Mouse (Mus musculus): ENCODE results near the gene Olfr1411. TPM values are rescaled to one million over a fixed set of nuclear protein-coding genes. Genes with fewer than 3 reads are reported as not detected.

The Olfr1411 gene
- polyA plus RNA-seq, 1 experiment: not detected

GRCm38 (mm10) chr1:92647026-92647425, 52.8 kb downstream of the Olfr1411 start:
- Histone ChIP-seq H3K27me3 (ENCODE audit: control insufficient read depth, insufficient read depth, low read length) (no peaks in the 10 kb centered on the region), H3K36me3 (ENCODE audit: control insufficient read depth, insufficient read depth, low read length) (no peaks in the 10 kb centered on the region), H3K4me1 (ENCODE audit: control insufficient read depth, insufficient read depth, low read length) (peaks cover 10% of the 10 kb centered on the region), H3K4me3 (ENCODE audit: control insufficient read depth, low read depth, low read length) (no peak overlapping the region), H3K27ac (ENCODE audit: control insufficient read depth, insufficient read depth, low read depth, low read length) (no peak overlapping the region)
- no peak for TF ChIP-seq CTCF (IDR thresholded peaks at IDR 0.05; ENCODE audit: control insufficient read depth, insufficient read depth, insufficient replicate concordance, low read depth, low read length)
- no peak for TF ChIP-seq POLR2A (IDR thresholded peaks at IDR 0.05; ENCODE audit: control insufficient read depth, low read depth, low read length)

Other genes starting within 250 kb of the Olfr1411 start
- 30.1 and 33.5 TPM in 2 replicates for gene Ndufa10, start 120.6 kb upstream of the Olfr1411 start, polyA plus RNA-seq (2012; rRNA removed)
- gene Olfr1416, start 109.3 kb upstream of the Olfr1411 start, polyA plus RNA-seq (2012; rRNA removed): not detected in 2 replicates
- gene Olfr1415, start 98.3 kb upstream of the Olfr1411 start, polyA plus RNA-seq (2012; rRNA removed): not detected in 2 replicates
- not detected in 2 replicates for gene Olfr1414, start 75.8 kb upstream of the Olfr1411 start, polyA plus RNA-seq (2012; rRNA removed)
- 0.49 and 0.66 TPM in 2 replicates for gene Olfr1413, start 23.1 kb upstream of the Olfr1411 start, polyA plus RNA-seq (2012; rRNA removed)
- gene Olfr1412, start 8.6 kb upstream of the Olfr1411 start, polyA plus RNA-seq (2012; rRNA removed): not detected in 2 replicates
- gene Olfr1410, start 11.4 kb downstream of the Olfr1411 start, polyA plus RNA-seq (2012; rRNA removed): 0.06 TPM in 2 replicates
- 0.10 and 0.12 TPM in 2 replicates for gene Olfr12, start 23.4 kb downstream of the Olfr1411 start, polyA plus RNA-seq (2012; rRNA removed)
- gene Cops9, start 47.6 kb downstream of the Olfr1411 start, polyA plus RNA-seq (2012; rRNA removed): 246 and 258 TPM in 2 replicates
- gene Otos, start 54.4 kb downstream of the Olfr1411 start, polyA plus RNA-seq (2012; rRNA removed): not detected in 2 replicates
- 1.9 and 2.8 TPM in 2 replicates for gene Gpc1, start 237.2 kb downstream of the Olfr1411 start, polyA plus RNA-seq (2012; rRNA removed)

Data from testis, adult 2 months (tissue).